Mouse (Mus musculus) G1E (cell line): ENCODE data around the gene Arf3. TPM values are rescaled to one million over a fixed set of nuclear protein-coding genes. Genes with fewer than 3 reads are reported as not detected.
A peak's percentile ranks its signal among the peaks of the same experiment; 100 is the strongest.

Experiments
- ATAC-seq: 2 replicates; pipeline ENCODE4 v1.8.0; 2016; ENCODE audit warnings: mild to moderate bottlenecking; ENCODE audit not compliant: insufficient number of reproducible peaks, poor library complexity, low FRiP score, severe bottlenecking; ENCODE audit errors: extremely low read depth
- DNase-seq: peaks from one replicate; pipeline ENCODE4 v3.0.0; 2012; ENCODE audit warnings: low spot score
- H3K27me3 ChIP-seq: 2 replicates; pipeline ENCODE4 v1.6.1; 2012; ENCODE audit warnings: mild to moderate bottlenecking, low read length, inconsistent platforms; ENCODE audit not compliant: insufficient read depth
- H3K36me3 ChIP-seq: replicated peaks from 2 replicates; pipeline ENCODE3; 2012; ENCODE audit warnings: mild to moderate bottlenecking, inconsistent platforms
- H3K4me1 ChIP-seq: 2 replicates; pipeline ENCODE4 v1.6.1; 2012; ENCODE audit warnings: low read depth, low read length, inconsistent platforms, mixed read lengths; ENCODE audit not compliant: insufficient read depth
- H3K4me3 ChIP-seq: 2 replicates; pipeline ENCODE4 v1.5.1; 2012; ENCODE audit warnings: low read depth, mild to moderate bottlenecking, inconsistent platforms, low read length, moderate library complexity, mixed read lengths
- H3K9me3 ChIP-seq: replicated peaks from 2 replicates; pipeline ENCODE4 v1.6.1; 2012; ENCODE audit warnings: inconsistent platforms
- CTCF ChIP-seq: IDR thresholded peaks from 2 replicates; pipeline ENCODE4 v1.5.1; 2012; ENCODE audit warnings: low read depth, low read length, inconsistent platforms, mixed read lengths
- GATA1 ChIP-seq: IDR thresholded peaks from 2 replicates; pipeline ENCODE4 v1.6.1; 2012; ENCODE audit warnings: borderline replicate concordance, low read length, inconsistent platforms, mixed read lengths
- GATA2 ChIP-seq: IDR thresholded peaks from 2 replicates; pipeline ENCODE4 v1.6.1; 2012; ENCODE audit warnings: low read depth, low read length, inconsistent platforms, borderline replicate concordance
- POLR2AphosphoS5 ChIP-seq: IDR thresholded peaks from 2 replicates; pipeline ENCODE4 v1.6.1; 2012; ENCODE audit warnings: low read depth, low read length, inconsistent platforms; ENCODE audit not compliant: insufficient replicate concordance
- TAL1 ChIP-seq: conservative IDR thresholded peaks from 2 replicates; pipeline ENCODE4 v1.6.1; 2012; ENCODE audit warnings: low read depth, low read length, inconsistent platforms, mixed read lengths
- polyA plus RNA-seq: library from polyadenylated mRNA; stranded (reverse); fragments of >175 nt; gene quantifications from 2 replicates; pipeline ENCODE4 v1.2.3, GENCODE M21; 2012
- total RNA-seq, 2 experiments: library from RNA; stranded (forward) in 1 of 2; stranded (reverse) in 1 of 2; fragments of 200-1000 nt in 1 of 2; fragments of >200 nt in 1 of 2; fragmentation: Nextera tagmentation in 1 of 2; gene quantifications; 2 replicates each; pipeline ENCODE4 v1.2.3; 2014 to 2017

The Arf3 gene
- total and polyA plus RNA-seq, 3 experiments, result 41.6 to 65.0 (median 58.2) TPM

GRCm38 (mm10) chr15:98776280-98777004 lies 13.4 kb upstream of the Arf3 start:
- Histone ChIP-seq H3K4me3 (peak overlapping the region; percentile 25; the same call in 1 of the 2 replicates), H3K4me1 (peaks cover 45% of the 10 kb centered on the region), H3K9me3 (0 out of 2 replicates have a peak, but pooled peaks cover 3% of the 10 kb centered on the region), H3K36me3 (no peaks in the 10 kb centered on the region), H3K27me3 (peaks cover 77% of the 10 kb centered on the region)
- ATAC-seq, result no peak
- DNase-seq, result no peak
- TF ChIP-seq POLR2AphosphoS5, result no peak
- no peak for TF ChIP-seq CTCF
- TF ChIP-seq TAL1, result no peak
- no peak for TF ChIP-seq GATA2
- no peak for TF ChIP-seq GATA1

GRCm38 (mm10) chr15:98775533-98775932 lies 12.5 kb upstream of the Arf3 start:
- Histone ChIP-seq H3K4me3 (no peak overlapping the region), H3K36me3 (no peaks in the 10 kb centered on the region), H3K9me3 (0 out of 2 replicates have a peak, but pooled peaks cover 3% of the 10 kb centered on the region), H3K4me1 (peaks cover 45% of the 10 kb centered on the region), H3K27me3 (peaks cover 76% of the 10 kb centered on the region)
- TF ChIP-seq CTCF (no peak), GATA1 (no peak), GATA2 (no peak), TAL1 (no peak), POLR2AphosphoS5 (no peak)
- ATAC-seq (no peak), DNase-seq (no peak)

- ATAC-seq (no peak), DNase-seq (no peak)
- Histone ChIP-seq H3K4me3 (no peak overlapping the region), H3K27me3 (peaks cover 73% of the 10 kb centered on the region), H3K4me1 (peaks cover 41% of the 10 kb centered on the region), H3K36me3 (no peaks in the 10 kb centered on the region), H3K9me3 (0 out of 2 replicates have a peak, but pooled peaks cover 3% of the 10 kb centered on the region)
- no peak for TF ChIP-seq POLR2AphosphoS5
- no peak for TF ChIP-seq TAL1
- no peak for TF ChIP-seq CTCF
- no peak for TF ChIP-seq GATA2
- no peak for TF ChIP-seq GATA1
These were observed 11.1 kb upstream of the Arf3 start for GRCm38 (mm10) chr15:98774096-98774495.

GRCm38 (mm10) chr15:98772511-98773211 lies 9.6 kb upstream of the Arf3 start:
- Histone ChIP-seq H3K9me3 (0 out of 2 replicates have a peak, but pooled peaks cover 3% of the 10 kb centered on the region), H3K27me3 (peaks cover 73% of the 10 kb centered on the region), H3K4me1 (peaks cover 35% of the 10 kb centered on the region), H3K36me3 (no peaks in the 10 kb centered on the region), H3K4me3 (peak overlapping the region; percentile 65; the same call in 1 of the 2 replicates)
- ATAC-seq, result peak; percentile 49
- no peak for DNase-seq
- TF ChIP-seq POLR2AphosphoS5 (no peak), GATA1 (no peak), CTCF (no peak), GATA2 (no peak), TAL1 (no peak)

- no peak for DNase-seq
- no peak for ATAC-seq
- Histone ChIP-seq H3K27me3 (peaks cover 69% of the 10 kb centered on the region), H3K36me3 (no peaks in the 10 kb centered on the region), H3K4me3 (peak overlapping the region; percentile 65; the same call in 1 of the 2 replicates), H3K9me3 (0 out of 2 replicates have a peak, but pooled peaks cover 3% of the 10 kb centered on the region), H3K4me1 (peaks cover 28% of the 10 kb centered on the region)
- TF ChIP-seq GATA1, result no peak
- no peak for TF ChIP-seq GATA2
- TF ChIP-seq CTCF, result no peak
- no peak for TF ChIP-seq TAL1
- TF ChIP-seq POLR2AphosphoS5, result no peak
These were observed 8.9 kb upstream of the Arf3 start for GRCm38 (mm10) chr15:98771813-98772425.

- no peaks in the 10 kb centered on the region for H3K36me3 ChIP-seq
- no peaks in the 10 kb centered on the region for H3K9me3 ChIP-seq
- ATAC-seq (no peak), DNase-seq (no peak)
- H3K4me1 ChIP-seq, result peaks cover 30% of the 10 kb centered on the region
- H3K4me3 ChIP-seq, result no peak overlapping the region
- peaks cover 52% of the 10 kb centered on the region for H3K27me3 ChIP-seq
- TF ChIP-seq CTCF (no peak), GATA1 (no peak), POLR2AphosphoS5 (no peak), TAL1 (no peak), GATA2 (no peak)
These were observed 5.2 kb upstream of the Arf3 start for GRCm38 (mm10) chr15:98768259-98768658.
